Mouse (Mus musculus) hindbrain, embryonic 14.5 days (tissue): Measurements from ENCODE around the gene Lnx1. TPM values are rescaled to one million over a fixed set of nuclear protein-coding genes. Genes with fewer than 3 reads are reported as not detected.

ENCODE experiments used
- ATAC-seq: fragments of 200-750 bp; cut with Nextera tagmentation; 2 replicates; pipeline ENCODE4 v1.8.0; 2017; ENCODE audit warnings: moderate number of reproducible peaks, mild to moderate bottlenecking, moderate TSS enrichment, moderate library complexity; ENCODE audit not compliant: low FRiP score
- DNase-seq: peaks from one replicate; pipeline ENCODE4 v3.0.0-alpha.2; 2015; ENCODE audit warnings: low spot score
- H3K27ac ChIP-seq: fragments of 300-500 bp; sonication (generic); 2 replicates; pipeline ENCODE4 v1.5.1; 2014; ENCODE audit warnings: mild to moderate bottlenecking, moderate library complexity
- H3K27me3 ChIP-seq: fragments of 300-500 bp; sonication (generic); 2 replicates; pipeline ENCODE4 v1.6.1; 2014; ENCODE audit warnings: mild to moderate bottlenecking, low read length, mixed read lengths; ENCODE audit not compliant: control insufficient read depth, insufficient read depth
- H3K36me3 ChIP-seq: fragments of 300-500 bp; sonication (generic); replicated peaks from 2 replicates; pipeline ENCODE4 v1.6.1; 2014; ENCODE audit not compliant: control insufficient read depth, insufficient read depth
- H3K4me1 ChIP-seq: fragments of 300-500 bp; sonication (generic); replicated peaks from 2 replicates; pipeline ENCODE4 v1.6.1; 2014; ENCODE audit warnings: antibody characterized with exemption, low read length, mixed read lengths; ENCODE audit not compliant: control insufficient read depth, insufficient read depth
- H3K4me2 ChIP-seq: fragments of 300-500 bp; sonication (generic); replicated peaks from 2 replicates; pipeline ENCODE4 v1.6.1; 2014; ENCODE audit warnings: mild to moderate bottlenecking, moderate library complexity
- H3K4me3 ChIP-seq: fragments of 300-500 bp; sonication (generic); replicated peaks from 2 replicates; pipeline ENCODE4 v1.5.1; 2014; ENCODE audit warnings: mild to moderate bottlenecking, low read length
- H3K9ac ChIP-seq: fragments of 300-500 bp; sonication (generic); 2 replicates; pipeline ENCODE4 v1.6.1; 2014
- H3K9me3 ChIP-seq: fragments of 300-500 bp; sonication (generic); 2 replicates; pipeline ENCODE4 v1.6.1; 2016; ENCODE audit warnings: low read length; ENCODE audit not compliant: control insufficient read depth
- WGBS: fragments of 180-500 bp; shearing (Covaris S2); extraction: QIAGEN DNeasy Blood & Tissue Kit; methylation state at CpG from one replicate; pipeline ENCODE4 v1.1.7; 2014; 5-methylcytosine and 5-hydroxymethylcytosine counted together
- polyA plus RNA-seq: library from polyadenylated mRNA; unstranded; fragments of >200 nt; fragmentation: Nextera tagmentation; extraction: Ambion mirVana; gene quantifications from 2 replicates; pipeline ENCODE4 v1.2.1, GENCODE M21; 2014

Lnx1 gene
- polyA plus RNA-seq, 1 experiment from 2014 or later = 10.3 TPM

DNA sequence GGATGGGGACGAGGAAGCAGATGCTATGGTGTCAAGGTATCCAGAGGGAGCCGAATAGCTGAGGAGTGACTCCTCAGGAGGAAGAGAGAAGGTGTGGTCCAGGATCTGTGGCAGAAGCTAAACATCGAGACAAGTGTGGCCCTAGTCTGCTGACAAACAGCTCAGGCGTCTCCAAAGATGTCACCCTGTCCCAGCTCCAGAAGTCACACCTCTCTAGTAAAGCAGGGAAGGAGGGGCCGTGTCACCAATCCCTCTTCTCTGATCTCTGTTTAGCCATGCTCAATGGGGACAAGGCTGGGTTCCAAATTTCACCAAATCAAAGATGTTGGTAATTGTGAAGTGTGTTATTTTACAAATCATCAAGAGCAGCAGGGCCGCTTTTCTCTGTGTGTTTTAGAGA is 33.8 kb downstream of the Lnx1 start:
- ATAC-seq = no peak
- DNase-seq = no peak
- WGBS = 87% methylated on average over 6 of the region's 6 CpGs
- H3K9ac ChIP-seq = no peak overlapping the region
- no peaks in the 10 kb centered on the region for H3K27me3 ChIP-seq
- H3K4me2 ChIP-seq = no peak overlapping the region
- H3K4me1 ChIP-seq = no peaks in the 10 kb centered on the region
- no peak overlapping the region for H3K27ac ChIP-seq
- no peak overlapping the region for H3K4me3 ChIP-seq
- no peaks in the 10 kb centered on the region for H3K9me3 ChIP-seq
- H3K36me3 ChIP-seq = no peaks in the 10 kb centered on the region

DNA sequence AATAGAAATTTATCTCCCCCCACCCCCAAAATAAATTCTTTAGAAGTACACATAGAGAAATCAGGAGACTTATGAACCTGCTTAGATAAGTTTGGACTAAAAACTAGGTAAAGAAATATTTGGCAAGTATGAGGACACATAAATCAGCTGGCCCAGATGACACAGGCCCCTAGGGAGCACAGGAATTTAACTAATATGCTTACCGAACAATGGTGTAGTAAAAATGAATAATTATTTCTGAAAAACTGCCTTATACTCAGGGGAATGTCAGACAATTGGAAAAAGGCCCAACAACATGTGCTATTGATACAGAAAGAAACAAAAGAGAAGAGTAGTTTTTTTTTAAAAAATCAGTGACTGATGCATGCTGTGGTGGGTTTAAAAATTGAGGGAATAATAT is 40.1 kb downstream of the Lnx1 start:
- Histone ChIP-seq H3K36me3 (no peaks in the 10 kb centered on the region), H3K9ac (no peak overlapping the region), H3K4me1 (no peaks in the 10 kb centered on the region), H3K27me3 (no peaks in the 10 kb centered on the region), H3K9me3 (no peaks in the 10 kb centered on the region), H3K4me3 (no peak overlapping the region), H3K4me2 (no peak overlapping the region), H3K27ac (no peak overlapping the region)
- WGBS = 48% methylated on average over 1 of the region's 1 CpGs
- ATAC-seq (no peak), DNase-seq (no peak)

DNA sequence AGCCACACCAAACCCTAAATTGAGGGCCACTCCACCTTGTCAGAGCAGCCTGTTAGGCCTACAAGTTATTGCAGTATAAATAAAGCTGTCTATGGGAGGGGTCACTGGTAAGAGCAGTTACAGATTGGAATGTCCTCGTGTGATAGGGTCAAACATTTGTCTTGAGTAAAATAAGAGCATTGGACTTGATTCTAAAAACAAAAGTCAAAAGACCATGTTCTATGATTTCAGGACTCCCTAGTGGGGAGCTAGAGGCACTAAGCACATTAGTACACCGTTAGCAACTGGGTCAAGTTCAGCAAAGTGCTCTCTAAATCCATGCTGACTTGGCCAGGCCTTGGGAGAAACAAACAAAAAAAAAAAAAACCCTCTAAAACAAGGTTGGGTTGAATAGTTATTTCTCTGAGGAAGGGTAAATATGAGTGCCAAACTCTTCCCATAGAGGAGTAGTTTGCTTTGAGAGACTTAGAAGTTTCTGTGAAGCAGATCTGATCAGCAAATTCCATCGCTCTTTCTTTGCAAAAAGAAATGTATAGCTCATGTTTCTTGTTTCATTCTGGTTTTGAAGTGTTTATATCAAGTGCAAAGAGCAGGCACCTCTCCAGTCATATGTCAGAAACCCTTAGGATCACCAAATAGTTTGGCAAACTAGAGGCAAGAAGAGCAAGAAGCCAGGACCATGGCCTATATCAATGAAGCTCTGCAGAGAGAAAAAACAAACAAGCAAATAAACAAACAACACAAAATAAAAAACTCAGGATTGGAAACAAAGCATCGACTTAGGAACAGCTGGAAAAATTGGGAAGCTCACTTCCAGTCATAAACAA is 40.8 kb downstream of the Lnx1 start:
- no peaks in the 10 kb centered on the region for H3K27me3 ChIP-seq
- H3K9ac ChIP-seq = no peak overlapping the region
- H3K4me1 ChIP-seq = no peaks in the 10 kb centered on the region
- no peak overlapping the region for H3K27ac ChIP-seq
- no peak for DNase-seq
- H3K9me3 ChIP-seq = no peaks in the 10 kb centered on the region
- no peak overlapping the region for H3K4me2 ChIP-seq
- WGBS = 77% methylated on average over 4 of the region's 4 CpGs
- no peak for ATAC-seq
- H3K36me3 ChIP-seq = no peaks in the 10 kb centered on the region
- no peak overlapping the region for H3K4me3 ChIP-seq

DNA sequence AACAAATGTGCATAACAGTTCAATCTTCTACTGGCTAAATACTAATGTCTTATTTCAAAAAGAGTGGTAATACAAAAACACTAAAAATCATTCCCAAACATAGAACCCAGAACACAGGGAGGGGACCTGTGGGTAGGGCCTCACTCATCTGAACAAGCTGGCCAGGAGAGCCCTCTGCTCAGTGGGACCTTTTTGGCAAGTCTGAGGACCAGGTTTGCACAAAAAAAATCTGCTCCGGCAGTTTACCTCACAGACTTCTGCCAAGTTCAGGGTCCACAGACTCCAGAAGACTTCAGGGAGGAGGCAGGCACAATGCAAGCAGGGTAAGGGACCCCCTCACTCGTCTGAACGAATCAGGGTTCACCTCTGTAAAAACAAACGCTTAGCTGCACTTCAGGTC is 42.9 kb downstream of the Lnx1 start:
- ATAC-seq = no peak
- no peak overlapping the region for H3K9ac ChIP-seq
- 76% methylated on average over 4 of the region's 4 CpGs for WGBS

DNA sequence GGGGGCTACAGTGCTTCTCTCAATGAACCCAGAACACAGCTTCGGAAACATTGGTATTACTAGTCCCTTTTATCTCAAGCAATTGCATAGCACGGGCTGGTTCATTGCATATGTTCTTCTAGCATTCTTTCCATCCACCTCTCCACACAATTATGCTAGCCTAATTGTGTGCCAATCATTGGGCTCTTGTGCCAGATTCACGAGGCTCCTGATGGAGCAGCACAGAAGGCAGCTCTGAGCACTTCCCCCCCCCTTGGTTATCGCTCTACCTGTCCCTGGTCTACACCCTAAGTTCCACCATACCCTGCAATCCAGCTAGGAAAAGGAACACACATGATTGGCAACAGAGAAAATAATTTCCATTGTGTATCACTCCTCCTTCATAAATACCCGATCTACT is 43.4 kb downstream of the Lnx1 start:
- ATAC-seq = no peak

More for the DNA sequence above, 42.9 kb downstream of the Lnx1 start:
- H3K9me3 ChIP-seq = no peaks in the 10 kb centered on the region
- no peak for DNase-seq
- H3K4me1 ChIP-seq = no peaks in the 10 kb centered on the region
- no peaks in the 10 kb centered on the region for H3K27me3 ChIP-seq
- H3K4me2 ChIP-seq = no peak overlapping the region
- H3K27ac ChIP-seq = no peak overlapping the region
- H3K36me3 ChIP-seq = no peaks in the 10 kb centered on the region
- H3K4me3 ChIP-seq = no peak overlapping the region

DNA sequence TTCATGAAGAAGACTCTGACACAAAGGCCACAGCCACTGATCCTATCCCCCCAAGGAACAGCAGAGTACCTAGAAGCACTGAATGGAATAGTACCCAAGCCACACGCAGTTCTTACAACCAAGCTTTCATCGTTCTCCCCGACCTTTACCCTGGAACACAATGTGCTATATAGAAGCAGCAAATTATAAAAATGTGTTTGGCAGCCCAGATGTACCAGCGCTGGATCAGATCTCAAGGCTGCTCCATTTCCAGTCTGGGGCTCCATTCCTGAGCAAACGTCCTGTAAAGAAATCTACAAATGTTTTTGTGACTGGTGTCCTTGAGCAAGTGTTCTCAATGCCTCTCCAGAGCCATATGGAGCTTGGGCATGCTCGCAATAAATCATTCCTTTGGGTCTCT is 44.8 kb downstream of the Lnx1 start:
- Histone ChIP-seq H3K27me3 (no peaks in the 10 kb centered on the region), H3K4me3 (no peak overlapping the region), H3K9me3 (no peaks in the 10 kb centered on the region), H3K4me1 (no peaks in the 10 kb centered on the region), H3K4me2 (no peak overlapping the region), H3K36me3 (no peaks in the 10 kb centered on the region), H3K9ac (no peak overlapping the region), H3K27ac (no peak overlapping the region; the same call in 1 of the 2 replicates)
- no peak for DNase-seq
- ATAC-seq = no peak
- WGBS = 82% methylated on average over 6 of the region's 6 CpGs

More for the DNA sequence above, 43.4 kb downstream of the Lnx1 start:
- Histone ChIP-seq H3K27me3 (no peaks in the 10 kb centered on the region), H3K36me3 (no peaks in the 10 kb centered on the region), H3K4me3 (no peak overlapping the region), H3K27ac (no peak overlapping the region), H3K4me2 (no peak overlapping the region), H3K4me1 (no peaks in the 10 kb centered on the region), H3K9ac (no peak overlapping the region), H3K9me3 (no peaks in the 10 kb centered on the region)
- 84% methylated on average over 5 of the region's 5 CpGs for WGBS
- no peak for DNase-seq

DNA sequence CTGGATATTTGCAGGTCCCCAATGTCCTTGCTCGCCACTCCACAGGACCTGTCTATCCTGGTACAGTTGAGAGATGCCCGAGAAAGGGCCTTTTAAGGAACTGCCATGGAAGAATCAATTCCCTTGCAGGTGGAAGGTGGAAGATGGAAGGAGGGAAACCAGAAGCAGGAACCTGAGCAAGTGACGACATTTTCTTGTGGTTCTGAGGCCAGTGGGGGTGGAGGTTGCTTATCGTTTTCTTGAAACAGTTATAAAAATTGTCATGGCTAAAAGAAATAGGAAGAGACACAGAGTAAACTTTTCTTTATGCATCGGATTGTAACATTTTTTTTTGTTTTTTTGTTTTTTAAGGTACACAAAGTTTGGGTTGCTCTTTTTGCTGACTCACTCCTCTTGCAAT is 46.3 kb downstream of the Lnx1 start:
- H3K4me2 ChIP-seq = no peak overlapping the region
- H3K27ac ChIP-seq = no peak overlapping the region
- no peaks in the 10 kb centered on the region for H3K4me1 ChIP-seq
- H3K36me3 ChIP-seq = no peaks in the 10 kb centered on the region
- no peak for ATAC-seq
- H3K9ac ChIP-seq = no peak overlapping the region
- H3K27me3 ChIP-seq = no peaks in the 10 kb centered on the region
- no peak for DNase-seq
- 93% methylated on average over 5 of the region's 5 CpGs for WGBS
- no peak overlapping the region for H3K4me3 ChIP-seq
- H3K9me3 ChIP-seq = no peaks in the 10 kb centered on the region

DNA sequence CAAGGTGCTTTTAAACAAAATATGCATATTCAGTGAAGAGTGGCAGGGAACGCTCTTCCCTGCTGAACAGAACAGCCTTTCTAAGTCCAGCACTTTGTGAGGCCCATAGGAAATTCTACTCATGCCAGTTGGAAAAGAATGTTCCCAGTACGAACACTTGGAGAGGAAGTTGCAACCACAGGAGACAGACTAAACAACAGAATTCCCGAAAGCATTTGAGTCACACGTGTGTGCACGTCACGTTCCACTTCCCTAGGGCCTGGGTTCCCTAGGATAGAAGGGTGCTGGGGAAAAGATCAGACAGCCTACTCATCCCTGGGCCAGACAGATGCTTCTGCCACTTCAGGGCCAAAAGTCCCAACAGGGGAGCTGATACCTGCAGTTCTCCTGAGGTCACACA is 48.2 kb downstream of the Lnx1 start:
- Histone ChIP-seq H3K9me3 (no peaks in the 10 kb centered on the region), H3K9ac (no peak overlapping the region), H3K4me2 (no peak overlapping the region), H3K27ac (no peak overlapping the region), H3K4me3 (no peak overlapping the region), H3K27me3 (no peaks in the 10 kb centered on the region), H3K4me1 (no peaks in the 10 kb centered on the region), H3K36me3 (no peaks in the 10 kb centered on the region)
- ATAC-seq (no peak), DNase-seq (no peak)
- 81% methylated on average over 6 of the region's 6 CpGs for WGBS

DNA sequence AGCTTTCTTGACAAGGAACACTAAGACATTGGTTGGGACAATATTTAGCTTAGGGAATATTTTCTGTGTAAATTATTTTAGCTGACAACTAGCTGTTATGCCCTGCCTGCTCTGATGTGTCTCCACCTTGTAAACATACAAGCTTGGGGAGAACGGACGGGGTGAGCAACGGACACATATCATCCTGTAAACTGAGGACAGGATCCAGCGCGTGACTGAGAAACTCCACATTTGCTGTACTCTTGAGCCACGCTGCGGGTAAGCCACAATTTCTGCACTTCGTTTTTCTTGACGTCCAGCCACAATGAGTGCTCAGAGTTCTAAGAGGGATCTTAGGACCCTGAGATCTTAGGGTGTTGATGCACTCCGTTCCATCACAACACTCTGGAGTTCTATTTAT is 48.9 kb downstream of the Lnx1 start:
- Histone ChIP-seq H3K4me1 (no peaks in the 10 kb centered on the region), H3K27me3 (no peaks in the 10 kb centered on the region), H3K4me3 (no peak overlapping the region), H3K9ac (no peak overlapping the region), H3K27ac (no peak overlapping the region), H3K36me3 (no peaks in the 10 kb centered on the region), H3K9me3 (no peaks in the 10 kb centered on the region), H3K4me2 (no peak overlapping the region)
- no peak for DNase-seq
- ATAC-seq = no peak
- 92% methylated on average over 10 of the region's 10 CpGs for WGBS

DNA sequence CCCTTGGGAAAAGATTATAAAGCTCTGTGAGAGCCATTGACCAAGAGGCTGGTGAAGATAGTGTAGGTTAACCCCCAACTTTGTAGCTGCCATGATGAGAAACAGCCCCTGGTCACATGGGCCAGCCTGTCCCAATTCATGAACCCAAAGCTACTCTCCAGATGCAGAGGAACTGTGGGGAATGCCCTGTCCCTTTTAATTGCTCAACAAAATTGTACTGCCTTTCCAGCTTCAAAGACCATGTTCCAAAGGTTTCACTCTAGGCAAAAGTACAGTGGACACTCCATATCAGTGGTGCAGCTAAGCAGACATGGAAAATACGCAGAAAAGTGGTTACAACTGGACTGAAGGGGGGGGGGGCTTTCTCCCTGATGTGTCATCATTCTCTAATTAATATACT is 53.6 kb downstream of the Lnx1 start:
- Histone ChIP-seq H3K4me2 (no peak overlapping the region), H3K27ac (no peak overlapping the region), H3K4me3 (no peak overlapping the region), H3K4me1 (no peaks in the 10 kb centered on the region), H3K9ac (no peak overlapping the region), H3K9me3 (no peaks in the 10 kb centered on the region), H3K36me3 (no peaks in the 10 kb centered on the region), H3K27me3 (no peaks in the 10 kb centered on the region)
- ATAC-seq = no peak
- WGBS = 97% methylated on average over 1 of the region's 1 CpGs
- DNase-seq = no peak
